Mouse (Mus musculus) CH12.LX (cell line): ENCODE measurements around the gene 1600012H06Rik. TPM values are rescaled to one million over a fixed set of nuclear protein-coding genes. Genes with fewer than 3 reads are reported as not detected.

Experiments
- DNase-seq: peaks from one replicate; pipeline ENCODE4 v3.0.0-alpha.2; 2013; ENCODE audit errors: extremely low read depth
- H3K27ac ChIP-seq: 2 replicates; pipeline ENCODE4 v1.5.1; 2012; ENCODE audit warnings: low read depth, mild to moderate bottlenecking, control low read depth, moderate library complexity; ENCODE audit not compliant: insufficient read depth
- H3K27me3 ChIP-seq: replicated peaks from 2 replicates; pipeline ENCODE3; 2012; ENCODE audit warnings: inconsistent platforms
- H3K36me3 ChIP-seq, 2 experiments: replicated peaks in 1 of 2; 2 replicates each; pipeline versions ENCODE3 to v1.6.1; 2012; ENCODE audit warnings: inconsistent platforms in 1 of 2, low read length in 1 of 2, mild to moderate bottlenecking in 1 of 2, mixed read lengths in 1 of 2, moderate library complexity in 1 of 2; ENCODE audit not compliant: control insufficient read depth in 1 of 2, insufficient read depth in 1 of 2
- H3K4me1 ChIP-seq, 2 experiments: 2 replicates each; pipeline ENCODE4 v1.6.1; 2012; ENCODE audit warnings: inconsistent platforms in 1 of 2, moderate library complexity in 1 of 2; ENCODE audit not compliant: insufficient read depth in 2 of 2, control insufficient read depth in 1 of 2
- H3K4me2 ChIP-seq: 2 replicates; pipeline ENCODE4 v1.6.1; 2012; ENCODE audit warnings: low read depth, mild to moderate bottlenecking, control low read depth; ENCODE audit not compliant: poor library complexity, insufficient read depth, severe bottlenecking
- H3K4me3 ChIP-seq, 3 experiments: fragments of 150-350 bp in 1 of 3; sonication (generic) in 1 of 3; replicated peaks in 1 of 3; 2 replicates each; pipeline versions ENCODE3 to v1.5.1; 2011 to 2012; ENCODE audit warnings: low read depth in 2 of 3, low read length in 2 of 3, mild to moderate bottlenecking in 2 of 3, moderate library complexity in 2 of 3, control low read depth in 1 of 3, improper control_type of control experiment in 1 of 3, inconsistent platforms in 1 of 3, mixed read lengths in 1 of 3; ENCODE audit not compliant: poor library complexity in 1 of 3
- H3K79me2 ChIP-seq: replicated peaks from 2 replicates; pipeline ENCODE4 v1.6.1; 2012; ENCODE audit warnings: mild to moderate bottlenecking, moderate library complexity; ENCODE audit not compliant: control insufficient read depth, poor library complexity, insufficient read depth, severe bottlenecking; ENCODE audit errors: extremely low read depth
- H3K9ac ChIP-seq: 2 replicates; pipeline ENCODE4 v1.6.1; 2012; ENCODE audit warnings: low read depth, mild to moderate bottlenecking, control low read depth, moderate library complexity; ENCODE audit not compliant: insufficient read depth
- H3K9me3 ChIP-seq: replicated peaks from 2 replicates; pipeline ENCODE3; 2012; ENCODE audit warnings: low read length, inconsistent platforms, mixed read lengths
- CHD2 ChIP-seq: IDR thresholded peaks from 2 replicates; pipeline ENCODE4 v1.6.1; 2011; ENCODE audit warnings: low read length, improper control_type of control experiment
- CTCF ChIP-seq, 2 experiments: IDR thresholded peaks in 1 of 2; conservative IDR thresholded peaks in 1 of 2; 2 replicates each; pipeline ENCODE4 v1.5.1; 2011 to 2012; ENCODE audit warnings: low read depth in 2 of 2, low read length in 2 of 2, improper control_type of control experiment in 1 of 2, inconsistent platforms in 1 of 2, mild to moderate bottlenecking in 1 of 2, moderate library complexity in 1 of 2
- E2F4 ChIP-seq: IDR thresholded peaks from 2 replicates; pipeline ENCODE4 v1.6.1; 2011; ENCODE audit warnings: low read depth, low read length, improper control_type of control experiment; ENCODE audit not compliant: insufficient replicate concordance
- EP300 ChIP-seq: IDR thresholded peaks from 2 replicates; pipeline ENCODE4 v1.6.1; 2011; ENCODE audit warnings: low read length, improper control_type of control experiment
- HCFC1 ChIP-seq: IDR thresholded peaks from 2 replicates; pipeline ENCODE4 v1.6.1; 2012; ENCODE audit warnings: low read depth, mild to moderate bottlenecking, inconsistent platforms, low read length, improper control_type of control experiment
- JUND ChIP-seq: conservative IDR thresholded peaks from 2 replicates; pipeline ENCODE4 v1.6.1; 2011; ENCODE audit warnings: low read depth, low read length, improper control_type of control experiment
- MAFK ChIP-seq: IDR thresholded peaks from 2 replicates; pipeline ENCODE4 v1.6.1; 2011; ENCODE audit warnings: low read length, improper control_type of control experiment; ENCODE audit not compliant: insufficient replicate concordance
- MAX ChIP-seq: IDR thresholded peaks from 2 replicates; pipeline ENCODE4 v1.6.1; 2011; ENCODE audit warnings: low read length, improper control_type of control experiment
- MYC ChIP-seq: IDR thresholded peaks from 2 replicates; pipeline ENCODE4 v1.6.1; 2011; ENCODE audit warnings: low read depth, mild to moderate bottlenecking, improper control_type of control experiment, low read length
- NRF1 ChIP-seq: IDR thresholded peaks from 2 replicates; pipeline ENCODE4 v1.6.1; 2014; ENCODE audit warnings: low read depth, mild to moderate bottlenecking, inconsistent platforms, low read length, improper control_type of control experiment, moderate library complexity
- PAX5 ChIP-seq: IDR thresholded peaks from 2 replicates; pipeline ENCODE4 v1.6.1; 2012; ENCODE audit warnings: low read length, inconsistent platforms, mixed read lengths
- POLR2A ChIP-seq: IDR thresholded peaks from 2 replicates; pipeline ENCODE4 v1.6.1; 2011; ENCODE audit warnings: low read depth, mild to moderate bottlenecking, improper control_type of control experiment, low read length
- POLR2AphosphoS2 ChIP-seq: IDR thresholded peaks from 2 replicates; pipeline ENCODE4 v1.6.1; 2011; ENCODE audit warnings: low read depth, low read length, improper control_type of control experiment
- RAD21 ChIP-seq: IDR thresholded peaks from 2 replicates; pipeline ENCODE4 v1.6.1; 2011; ENCODE audit warnings: low read depth, mild to moderate bottlenecking, low read length, improper control_type of control experiment, moderate library complexity
- SIN3A ChIP-seq: IDR thresholded peaks from 2 replicates; pipeline ENCODE4 v1.6.1; 2012; ENCODE audit warnings: low read length, improper control_type of control experiment, inconsistent platforms
- TCF12 ChIP-seq: IDR thresholded peaks from 2 replicates; pipeline ENCODE4 v1.6.1; 2014; ENCODE audit warnings: low read depth, mild to moderate bottlenecking, inconsistent platforms, low read length, improper control_type of control experiment
- UBTF ChIP-seq: IDR thresholded peaks from 2 replicates; pipeline ENCODE4 v1.6.1; 2012; ENCODE audit warnings: low read depth, mild to moderate bottlenecking, inconsistent platforms, low read length, improper control_type of control experiment, moderate library complexity
- ZKSCAN1 ChIP-seq: IDR thresholded peaks from 2 replicates; pipeline ENCODE4 v1.6.1; 2012; ENCODE audit warnings: low read depth, inconsistent platforms, low read length, improper control_type of control experiment, borderline replicate concordance
- ZNF384 ChIP-seq: IDR thresholded peaks from 2 replicates; pipeline ENCODE4 v1.6.1; 2012; ENCODE audit warnings: low read depth, low read length, improper control_type of control experiment, inconsistent platforms
- dilution Hi-C: fragments of 300-500 bp; cut with MboI; formaldehyde crosslinking; loops from 2 replicates; pipeline ENCODE4 v1.14.3; 2020; ENCODE audit warnings: low sequenced_read_pairs; ENCODE audit not compliant: extremely low pct_unique_long_range_greater_than_20kb, extremely low pct_ligation_motif_present
- in situ Hi-C: fragments of 300-500 bp; cut with MboI; formaldehyde crosslinking; loops from 3 replicates; pipeline ENCODE4 v1.14.3; 2019; ENCODE audit warnings: low sequenced_read_pairs, low pct_ligation_motif_present, low pct_unique_long_range_greater_than_20kb, mixed read lengths
- polyA plus RNA-seq: library from polyadenylated mRNA; unstranded; fragments of >175 nt; gene quantifications from 2 replicates; pipeline ENCODE4 v1.2.1, GENCODE M21; 2012; ENCODE audit warnings: low read depth; ENCODE audit not compliant: insufficient read length
- total RNA-seq, 2 experiments: library from RNA; depleted of rRNA; stranded (reverse); fragments of 300-350 nt in 1 of 2; fragments of >200 nt in 1 of 2; gene quantifications; 2 replicates each; pipeline ENCODE4 v1.2.3; 2012 to 2014

Gene 1600012H06Rik
- total and polyA plus RNA-seq, 3 experiments = 5.4 to 12.4 (median 10.6) TPM

DNA sequence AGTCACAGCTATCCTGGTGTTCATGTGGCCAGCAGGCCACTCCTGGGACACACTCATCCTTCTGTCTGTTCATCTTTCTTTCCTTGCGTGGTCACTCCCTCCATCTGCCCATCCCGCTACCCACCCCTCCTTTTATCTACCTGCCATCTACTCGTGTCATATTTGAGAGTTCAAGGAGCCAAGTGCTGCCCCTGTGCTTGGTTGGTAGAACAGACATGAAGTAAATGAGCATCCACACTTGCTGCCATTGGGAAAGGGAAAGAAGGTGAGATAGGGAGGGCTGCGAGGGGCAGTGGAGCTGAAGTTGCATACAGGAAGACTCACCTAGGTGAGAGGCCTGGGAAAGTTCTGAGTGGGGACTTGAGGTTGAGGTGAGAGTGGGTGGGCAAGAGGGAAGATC, 28.6 kb upstream of the 1600012H06Rik start:
- in situ Hi-C loops = loop anchor here (25.0 kb wide), 1 partner anchor 627 kb away; the partner anchor contains the start of gene Smoc2
- no peak for TF ChIP-seq ZKSCAN1
- no peak for TF ChIP-seq MAFK
- no peak for TF ChIP-seq E2F4
- TF ChIP-seq CTCF (conservative IDR thresholded peaks at IDR 0.05 in 1 of 2, IDR thresholded peaks at IDR 0.05 in 1 of 2; ENCODE audit: low read depth in 2 of 2, low read length in 2 of 2) = no peak
- no peak for TF ChIP-seq MAX
- TF ChIP-seq EP300 = no peak
- no peak for TF ChIP-seq NRF1
- no peak for TF ChIP-seq SIN3A
- no peak for TF ChIP-seq PAX5
- no peak for TF ChIP-seq JUND
- TF ChIP-seq TCF12 = no peak
- no peak for TF ChIP-seq MYC
- no peak for TF ChIP-seq CHD2
- no peak for TF ChIP-seq ZNF384
- TF ChIP-seq POLR2AphosphoS2 = no peak
- TF ChIP-seq RAD21 = no peak
- TF ChIP-seq HCFC1 = no peak
- no peak for TF ChIP-seq POLR2A
- TF ChIP-seq UBTF = no peak
- TF ChIP-seq, all 38 proteins: peak for 0
- H3K27ac ChIP-seq = no peak overlapping the region
- H3K4me2 ChIP-seq = no peak overlapping the region
- H3K9me3 ChIP-seq = no peaks in the 10 kb centered on the region
- H3K36me3 ChIP-seq = peaks cover 0 to 11% of the 10 kb centered on the region in 2 experiments
- no peak for DNase-seq
- no peaks in the 10 kb centered on the region for H3K27me3 ChIP-seq
- H3K9ac ChIP-seq = no peak overlapping the region
- H3K79me2 ChIP-seq = no peaks in the 10 kb centered on the region
- dilution Hi-C loops = no loop called here
- H3K4me1 ChIP-seq = peaks cover 0 to 4% of the 10 kb centered on the region in 2 experiments; a peak in 2 of 4 replicates
- no peak overlapping the region for H3K4me3 ChIP-seq

DNA sequence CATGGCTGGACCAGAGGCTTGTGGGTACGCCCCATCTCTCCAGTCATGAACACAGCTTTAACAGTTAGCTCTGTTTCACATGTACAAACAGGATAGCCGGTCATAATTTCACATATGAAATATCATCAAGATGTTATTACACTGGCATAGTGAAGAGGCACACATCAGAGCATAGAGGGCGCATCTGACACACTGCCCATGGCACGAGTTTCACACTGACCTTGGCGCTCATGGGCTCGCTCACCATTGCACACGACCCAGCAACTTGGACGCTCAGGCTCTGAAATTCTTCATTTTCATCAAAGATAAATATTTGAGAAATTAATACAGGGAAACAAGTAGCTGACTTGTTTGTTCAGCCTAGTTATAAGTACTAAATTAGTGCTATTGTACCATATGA, 25.1 kb upstream of the 1600012H06Rik start:
- no peak overlapping the region for H3K4me2 ChIP-seq
- DNase-seq = no peak
- dilution Hi-C loops = no loop called here
- no peaks in the 10 kb centered on the region for H3K27me3 ChIP-seq
- H3K27ac ChIP-seq = no peak overlapping the region
- peaks cover 0 to 18% of the 10 kb centered on the region in 2 experiments; a peak in 2 of 4 replicates for H3K4me1 ChIP-seq
- H3K4me3 ChIP-seq = no peak overlapping the region
- H3K79me2 ChIP-seq = no peaks in the 10 kb centered on the region
- peaks cover 0 to 12% of the 10 kb centered on the region in 2 experiments for H3K36me3 ChIP-seq
- H3K9me3 ChIP-seq = no peaks in the 10 kb centered on the region
- in situ Hi-C loops = loop anchor here (25.0 kb wide), 1 partner anchor 631 kb away; the partner anchor contains the start of gene Smoc2
- no peak overlapping the region for H3K9ac ChIP-seq
- TF ChIP-seq TCF12 (no peak), CTCF (conservative IDR thresholded peaks at IDR 0.05 in 1 of 2, IDR thresholded peaks at IDR 0.05 in 1 of 2; ENCODE audit: low read depth in 2 of 2, low read length in 2 of 2) (0 out of 4 replicates have a peak, but pooled peaks of 1 of the 2 experiments have one; percentile 8), MAFK (no peak), RAD21 (peak; percentile 13)
